8 mouse cellular contexts compared by ENCODE assay signal in genomic region chrX:111210225-111210624, GRCm38 (mm10). TPM values are rescaled to one million over a fixed set of nuclear protein-coding genes. Genes with fewer than 3 reads are reported as not detected.
DNase-seq lines count a peak whose midpoint lies in the region; ATAC-seq and TF ChIP-seq lines count a peak whose summit lies in the region.

No protein-coding gene starts in this region.

- ATAC-seq in intestine, embryonic 14.5 days (replicated peaks; ENCODE audit: low FRiP score, low TSS enrichment, low read depth): no peak
- ATAC-seq in intestine, embryonic 16.5 days: no peak
- no peak for ATAC-seq in Patski
- ATAC-seq in erythroblast, adult 5-6 weeks (replicated peaks; ENCODE audit: low FRiP score, poor library complexity, severe bottlenecking): no peak

- no peaks in the 10 kb centered on the region for H3K36me3 ChIP-seq in intestine, embryonic 14.5 days (ENCODE audit: control insufficient read depth, insufficient read depth, low read length)
- no peaks in the 10 kb centered on the region for H3K36me3 ChIP-seq in intestine, embryonic 16.5 days (ENCODE audit: control insufficient read depth, insufficient read depth, low read length)
- H3K36me3 ChIP-seq in limb, embryonic 10.5 days: no peaks in the 10 kb centered on the region

- WGBS in intestine, embryonic 14.5 days: 26% methylated on average over 5 of the region's 5 CpGs
- WGBS in intestine, embryonic 16.5 days: 18% methylated on average over 5 of the region's 5 CpGs
- 17% methylated on average over 5 of the region's 5 CpGs for WGBS in limb, embryonic 10.5 days

- H3K27me3 ChIP-seq in intestine, embryonic 14.5 days (replicated peaks; ENCODE audit: control insufficient read depth, insufficient read depth, low read length): no peaks in the 10 kb centered on the region
- H3K27me3 ChIP-seq in intestine, embryonic 16.5 days (replicated peaks; ENCODE audit: control insufficient read depth, insufficient read depth, low read length): no peaks in the 10 kb centered on the region
- peaks cover 29% of the 10 kb centered on the region for H3K27me3 ChIP-seq in Patski
- no peaks in the 10 kb centered on the region for H3K27me3 ChIP-seq in limb, embryonic 10.5 days (ENCODE audit: low read depth, poor library complexity, severe bottlenecking)

- no peak overlapping the region for H3K27ac ChIP-seq in intestine, embryonic 14.5 days (ENCODE audit: low read depth)
- no peak overlapping the region for H3K27ac ChIP-seq in intestine, embryonic 16.5 days (ENCODE audit: low read length)
- H3K27ac ChIP-seq in cortical plate, adult 2 months (ENCODE audit: insufficient read depth, low read length): no peak overlapping the region
- H3K27ac ChIP-seq in limb, embryonic 10.5 days: no peak overlapping the region

- peak; percentile 52 for DNase-seq in intestine, embryonic 14.5 days (ENCODE audit: low spot score)
- no peak for DNase-seq in Patski (ENCODE audit: low read depth, low spot score)
- peak; percentile 39 for DNase-seq in hindlimb bud, embryonic 11.5 days (ENCODE audit: extremely low spot score, low read depth, low spot score)
- peak; percentile 31 for DNase-seq in limb, embryonic 10.5 days (ENCODE audit: low spot score)
- DNase-seq in retina, postnatal 7 days (ENCODE audit: low read depth, low spot score): peak; percentile 13

- peak; percentile 77 for TF ChIP-seq CTCF in Patski (IDR thresholded peaks at IDR 0.05)
- TF ChIP-seq CTCF in cortical plate, adult 2 months (IDR thresholded peaks at IDR 0.05; ENCODE audit: extremely low read depth, insufficient read depth, low read length): peak; percentile 26; the same call in 1 of the 2 replicates

- POLR2A ChIA-PET in Patski (lab: Charles Lee): no interaction called here

- no peaks in the 10 kb centered on the region for H3K4me1 ChIP-seq in intestine, embryonic 14.5 days (replicated peaks; ENCODE audit: control insufficient read depth, insufficient read depth, low read length)
- H3K4me1 ChIP-seq in intestine, embryonic 16.5 days (ENCODE audit: control insufficient read depth, insufficient read depth, low read length): no peaks in the 10 kb centered on the region
- no peaks in the 10 kb centered on the region for H3K4me1 ChIP-seq in cortical plate, adult 2 months (ENCODE audit: control insufficient read depth, insufficient read depth, low read length)
- H3K4me1 ChIP-seq in limb, embryonic 10.5 days: no peaks in the 10 kb centered on the region

- CTCF ChIA-PET in Patski (lab: Charles Lee): no interaction called here

- no peak overlapping the region for H3K4me3 ChIP-seq in intestine, embryonic 14.5 days (ENCODE audit: low read depth, low read length)
- H3K4me3 ChIP-seq in intestine, embryonic 16.5 days (ENCODE audit: low read length): no peak overlapping the region
- no peak overlapping the region for H3K4me3 ChIP-seq in cortical plate, adult 2 months (ENCODE audit: insufficient read depth, low read length)
- no peak overlapping the region for H3K4me3 ChIP-seq in limb, embryonic 10.5 days

- in situ Hi-C loops in Patski (cut with MboI; ENCODE audit: low pct_unique_long_range_greater_than_20kb): no loop called here

- H3K9me3 ChIP-seq in intestine, embryonic 14.5 days (ENCODE audit: control insufficient read depth, low read length): no peaks in the 10 kb centered on the region
- H3K9me3 ChIP-seq in intestine, embryonic 16.5 days (ENCODE audit: control insufficient read depth, low read length): no peaks in the 10 kb centered on the region
- H3K9me3 ChIP-seq in limb, embryonic 10.5 days (replicated peaks): no peaks in the 10 kb centered on the region

- TF ChIP-seq POLR2A in cortical plate, adult 2 months (IDR thresholded peaks at IDR 0.05; ENCODE audit: extremely low read depth, insufficient read depth, low read length): no peak

- no peak overlapping the region for H3K4me2 ChIP-seq in intestine, embryonic 14.5 days (ENCODE audit: low read length)
- H3K4me2 ChIP-seq in intestine, embryonic 16.5 days (ENCODE audit: low read depth, low read length): no peak overlapping the region

- no peak overlapping the region for H3K9ac ChIP-seq in intestine, embryonic 14.5 days (ENCODE audit: low read length)
- no peak overlapping the region for H3K9ac ChIP-seq in intestine, embryonic 16.5 days (ENCODE audit: low read depth, low read length)

RNA-seq across cellular contexts. Expression of gene Gm10112, which starts 42.1 kb away (rescaled TPM):
- polyA plus RNA-seq in intestine, embryonic 14.5 days (2014; fragmentation: Nextera tagmentation; extraction: Ambion mirVana): not detected in 2 replicates
- polyA plus RNA-seq in intestine, embryonic 16.5 days (2015; fragmentation: Nextera tagmentation; extraction: Ambion mirVana): not detected in 2 replicates
- polyA plus RNA-seq in Patski (2021): not detected
- not detected in 2 replicates for polyA plus RNA-seq in cortical plate, adult 2 months (2012; rRNA removed)
- not detected in 2 replicates for polyA plus RNA-seq in limb, embryonic 10.5 days (2016; fragmentation: Nextera tagmentation; extraction: Ambion mirVana)
- total RNA-seq in erythroblast, adult 5-6 weeks (2015; ENCODE audit: low replicate concordance): not detected in 2 replicates
- total RNA-seq in erythroblast, adult 5-6 weeks (2017; ENCODE audit: low replicate concordance): not detected in 2 replicates
